Mouse (Mus musculus) cerebellum, adult (tissue): Measurements from ENCODE around the gene Tmem81.
"Not testable (repeated sequence)": the region's sequence is repeated elsewhere in the genome, so short reads cannot be mapped to it uniquely, and the experiment has no call there.

ENCODE experiments used
- ATAC-seq: cut with Nextera tagmentation; 2 replicates; pipeline ENCODE4 v1.9.2; 2017; ENCODE audit warnings: mild to moderate bottlenecking, moderate library complexity, mixed read lengths; ENCODE audit not compliant: insufficient number of reproducible peaks, low FRiP score, low TSS enrichment

The Tmem81 gene

GRCm38 (mm10) chr1:132506058-132506457, at the start of gene Tmem81:
Tmem81 (plus strand) TSS chr1:132506230.
- no peak for ATAC-seq

DNA sequence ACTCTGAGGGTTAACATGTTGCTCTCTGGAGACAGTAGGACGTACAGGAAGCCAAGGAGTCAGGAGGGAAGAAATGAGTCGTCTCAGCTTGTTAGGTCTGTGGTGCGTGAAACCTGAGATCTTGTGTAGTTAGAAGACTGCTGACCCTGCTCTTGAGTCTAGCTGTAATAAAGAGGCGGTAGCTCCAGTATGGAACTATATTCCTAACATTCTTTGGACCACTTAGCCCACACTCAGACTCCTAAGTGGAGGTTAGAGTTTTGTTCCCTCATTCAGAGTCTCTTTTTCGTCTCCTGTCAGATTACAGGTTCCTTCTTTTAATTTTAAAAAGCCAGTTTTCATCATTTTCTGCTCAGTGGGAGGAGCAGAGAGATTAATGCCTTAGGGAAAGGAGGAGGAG, 41.4 kb upstream of the Tmem81 start:
- no peak for ATAC-seq

- ATAC-seq, result no peak; the same call in 1 of the 2 replicates
Observed at GRCm38 (mm10) chr1:132468926-132469325, 37.1 kb upstream of the Tmem81 start.

DNA sequence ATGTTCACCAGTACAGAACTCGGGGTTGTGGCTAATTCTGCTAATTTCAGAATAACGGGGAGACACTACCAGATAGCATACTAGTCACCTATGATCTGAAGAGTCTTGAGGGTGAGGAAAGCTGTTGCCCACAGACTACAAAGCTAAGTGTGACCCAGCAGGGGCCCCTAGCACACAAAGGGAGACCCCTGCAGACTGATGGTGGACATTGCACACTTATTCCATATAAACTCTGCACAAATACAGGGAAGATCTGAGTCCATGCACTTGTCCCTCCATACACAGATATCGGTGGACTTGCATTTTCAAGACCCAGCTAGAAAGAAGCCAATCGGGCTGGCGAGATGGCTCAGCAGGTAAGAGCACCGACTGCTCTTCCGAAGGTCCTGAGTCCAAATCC, 36.5 kb upstream of the Tmem81 start:
- ATAC-seq, result no peak

DNA sequence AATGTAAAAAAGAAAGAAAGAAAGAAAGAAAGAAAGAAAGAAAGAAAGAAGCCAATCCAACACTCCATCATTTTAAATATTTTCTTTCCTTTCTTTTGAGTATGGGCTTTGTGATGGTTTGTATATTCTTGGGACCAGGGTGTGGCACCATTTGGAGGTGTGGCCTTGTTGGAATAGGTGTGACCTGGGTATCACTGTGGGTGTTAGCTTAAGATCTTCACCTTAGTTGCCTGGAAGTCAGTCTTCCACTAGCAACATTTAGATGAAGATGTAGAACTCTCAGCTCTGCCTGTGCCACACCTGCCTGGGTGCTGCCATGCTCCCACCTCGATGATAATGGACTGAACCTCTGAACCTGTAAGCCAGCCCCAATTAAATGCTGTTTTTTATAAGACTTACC, 36.0 kb upstream of the Tmem81 start:
- ATAC-seq, result not testable (repeated sequence)

- ATAC-seq, result no peak
Observed at GRCm38 (mm10) chr1:132471032-132471431, 35.0 kb upstream of the Tmem81 start.

- no peak for ATAC-seq
Observed at GRCm38 (mm10) chr1:132471499-132471898, 34.5 kb upstream of the Tmem81 start.

DNA sequence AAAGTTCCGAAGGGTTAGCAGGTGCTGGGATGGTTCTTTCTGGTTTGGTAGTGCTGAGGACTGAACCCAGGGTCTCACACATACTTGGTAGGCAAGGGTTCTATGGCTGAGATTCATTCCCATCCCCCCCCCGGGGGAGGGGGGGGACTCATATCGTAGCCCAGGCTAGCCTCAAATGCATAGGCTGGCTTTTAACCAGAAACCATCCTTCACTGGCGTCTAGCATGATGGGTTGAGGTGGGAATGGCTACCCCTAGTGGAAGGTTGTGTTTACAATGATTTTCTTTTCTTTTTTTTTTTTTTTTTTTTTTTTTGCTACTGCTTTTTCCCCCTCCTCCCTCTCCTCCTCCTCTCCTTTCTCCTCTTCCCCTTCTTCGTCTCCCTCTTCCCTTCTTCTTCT, 33.5 kb upstream of the Tmem81 start:
- no peak for ATAC-seq

- ATAC-seq, result no peak
Observed at GRCm38 (mm10) chr1:132474496-132474895, 31.5 kb upstream of the Tmem81 start.

- ATAC-seq, result 0 out of 2 replicates have a peak, but pooled peaks have one; percentile 15
Observed at GRCm38 (mm10) chr1:132476575-132476927, 29.5 kb upstream of the Tmem81 start.

GRCm38 (mm10) chr1:132476928-132477691, 28.9 kb upstream of the Tmem81 start, which contains the start of gene Rbbp5:
Rbbp5 (plus strand) TSS chr1:132477365.
- ATAC-seq, result peak; percentile 76; the same call in 1 of the 2 replicates

DNA sequence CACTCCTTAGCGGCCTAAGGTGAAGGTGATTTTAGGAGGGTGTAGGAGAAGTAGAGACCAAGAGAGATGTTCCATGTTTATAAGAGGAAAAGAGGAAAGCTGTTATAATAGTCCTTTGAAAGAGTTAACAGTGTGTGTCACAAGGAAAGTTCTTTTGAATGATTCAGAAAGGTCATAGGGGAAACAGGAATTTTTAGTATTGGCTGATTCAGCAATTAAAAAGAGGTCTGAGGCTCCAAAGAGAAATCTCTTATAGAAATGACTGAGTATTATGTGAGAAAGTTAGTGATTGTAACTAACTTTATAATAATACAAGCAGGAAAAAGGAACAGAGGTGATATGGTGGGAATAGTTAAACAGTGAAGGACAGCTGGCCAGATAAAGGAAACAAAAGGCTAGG, 26.6 kb upstream of the Tmem81 start:
- no peak for ATAC-seq

DNA sequence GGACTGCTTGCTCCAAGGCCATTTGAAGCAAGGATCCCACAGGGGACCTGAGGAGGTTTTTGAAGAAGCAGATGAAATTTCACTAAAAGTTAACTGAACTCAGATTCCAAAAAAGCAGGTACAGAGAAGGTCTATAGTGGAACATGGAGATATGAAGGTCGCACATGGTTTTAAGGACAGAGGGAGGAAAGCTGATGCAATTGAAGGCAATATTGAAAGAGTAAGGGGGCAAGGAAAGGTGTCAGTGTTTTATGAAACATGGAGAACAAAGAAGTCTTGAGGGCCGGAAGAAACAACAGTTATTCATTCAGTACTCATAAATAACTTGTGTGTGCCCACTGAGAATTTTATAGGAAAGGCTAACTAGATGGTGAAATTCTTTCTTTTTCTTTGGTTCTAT, 24.4 kb upstream of the Tmem81 start:
- ATAC-seq, result no peak

DNA sequence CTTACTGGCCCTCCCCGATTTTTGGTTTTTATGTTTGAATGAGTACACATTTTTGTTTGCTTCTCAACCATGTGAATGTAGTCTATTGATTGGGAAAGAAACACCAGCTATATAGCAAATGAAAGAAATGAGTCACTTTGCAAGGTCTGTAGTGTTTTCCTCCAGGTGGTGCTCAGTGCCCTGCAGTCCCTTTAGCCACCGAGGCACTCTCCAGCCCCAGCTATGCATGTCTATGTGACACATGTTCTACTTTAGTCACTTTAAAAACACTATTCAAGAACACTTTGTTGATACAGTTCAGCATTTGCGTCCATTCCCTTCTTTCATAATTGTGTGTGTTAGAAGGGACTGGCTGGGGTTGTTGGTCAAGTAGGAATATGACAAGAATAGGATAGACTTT, 22.8 kb upstream of the Tmem81 start:
- ATAC-seq, result no peak

- ATAC-seq, result no peak
Observed at GRCm38 (mm10) chr1:132483759-132484158, 22.3 kb upstream of the Tmem81 start.

DNA sequence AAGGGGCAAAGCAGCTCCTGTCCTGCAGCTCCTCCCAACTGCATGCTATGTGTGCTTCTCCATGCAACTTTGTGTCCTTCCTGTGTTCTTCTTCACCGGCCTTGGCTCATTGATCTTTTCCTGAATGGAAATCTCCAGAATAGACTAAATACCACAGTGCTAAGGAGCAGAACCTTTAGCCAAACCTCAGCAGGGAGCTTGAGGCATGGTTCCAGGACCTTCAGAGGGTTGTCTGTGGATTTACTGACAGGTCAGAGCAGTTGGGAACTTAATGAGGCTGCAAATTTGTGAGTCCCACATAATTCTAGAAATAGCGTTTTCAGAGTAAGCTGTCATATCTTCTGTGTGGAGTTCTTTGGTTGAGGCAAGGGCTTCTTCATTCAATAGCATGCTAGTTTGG, 5.5 kb upstream of the Tmem81 start:
- ATAC-seq, result no peak

GRCm38 (mm10) chr1:132505155-132505554, 875 bp upstream of the Tmem81 start:
- ATAC-seq, result no peak

DNA sequence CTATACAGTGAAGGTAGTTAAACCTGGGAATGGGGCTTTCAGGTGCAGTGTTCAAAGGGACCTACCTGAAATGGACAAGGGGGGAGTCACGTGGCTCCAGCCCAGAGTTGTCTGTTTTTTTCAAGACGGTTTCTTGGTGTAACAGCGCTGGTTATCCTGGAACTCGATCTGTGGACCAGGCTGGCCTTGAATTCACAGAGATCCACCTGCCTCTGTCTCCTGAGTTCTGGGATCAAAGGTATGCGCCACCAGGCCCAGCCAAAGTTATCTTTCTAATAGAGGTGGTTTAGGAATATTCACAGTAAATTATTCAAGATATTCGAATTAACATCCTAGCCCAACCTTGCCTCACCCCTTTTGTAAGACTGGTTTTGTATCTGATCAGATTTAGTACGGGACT, 626 bp downstream of the Tmem81 start:
- ATAC-seq, result no peak

- no peak for ATAC-seq
Observed at GRCm38 (mm10) chr1:132509771-132510170, 3.7 kb downstream of the Tmem81 start.

GRCm38 (mm10) chr1:132511521-132511920, 5.5 kb downstream of the Tmem81 start:
- peak; percentile 21; the same call in 1 of the 2 replicates for ATAC-seq

DNA sequence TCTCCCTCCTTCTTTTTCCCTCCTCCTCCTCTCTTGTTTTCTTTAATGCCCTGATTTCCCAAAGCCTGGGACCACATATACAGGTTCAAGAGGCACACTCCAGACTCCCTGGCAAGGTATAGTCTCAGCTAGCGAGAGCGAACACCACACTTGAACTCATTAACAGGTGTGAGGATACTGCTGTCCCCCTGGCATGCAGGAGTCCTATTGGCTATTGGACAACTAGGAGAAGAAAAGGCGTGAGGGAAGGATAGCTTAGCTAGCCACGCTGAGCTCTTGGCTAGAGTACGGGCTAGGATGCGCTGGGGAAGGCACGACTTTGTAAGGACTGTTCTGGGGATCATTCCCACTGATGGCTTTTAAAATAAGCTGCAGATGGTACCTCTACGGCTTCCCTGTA, 6.1 kb downstream of the Tmem81 start:
- no peak for ATAC-seq

DNA sequence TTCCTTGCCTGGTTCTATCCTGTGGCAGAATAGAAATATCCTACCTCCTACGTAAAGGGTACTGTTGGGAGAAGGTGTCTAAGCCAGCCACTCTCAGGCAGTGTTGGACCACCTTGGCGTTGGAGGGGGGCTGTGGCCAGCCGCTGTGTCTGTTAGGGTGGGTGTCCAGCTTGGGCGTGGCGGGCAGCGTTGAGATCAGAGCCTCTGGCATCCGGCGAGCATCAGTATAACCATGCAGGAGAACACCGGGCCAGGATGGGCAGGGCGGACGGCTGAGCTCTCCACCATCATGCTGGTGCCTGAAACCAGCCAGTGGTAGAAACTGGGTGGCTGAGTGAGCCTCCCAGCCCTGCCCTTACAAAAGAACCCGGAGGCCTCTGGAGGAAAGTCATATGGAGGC, 9.3 kb downstream of the Tmem81 start:
- ATAC-seq, result no peak
